Comparison of ENCODE assay signal across 26 mouse cellular contexts in genomic region chr12:119358242-119358515, GRCm38 (mm10). TPM values are rescaled to one million over a fixed set of nuclear protein-coding genes. Genes with fewer than 3 reads are reported as not detected.
DNase-seq lines count a peak whose midpoint lies in the region; ATAC-seq and TF ChIP-seq lines count a peak whose summit lies in the region.
"Had no signal": no experiment of that assay in that cellular context is flagged by ENCODE, and none has a peak within 500 bp of the region (broad histone marks: within the 10 kb centered on the region; RNA-seq: fewer than 3 reads in every experiment).

No protein-coding gene starts in this region.

- no peak overlapping the region for H3K4me2 ChIP-seq in forebrain, embryonic 11.5 days (ENCODE audit: low read depth, low read length, severe bottlenecking)
- H3K4me2 ChIP-seq in forebrain, postnatal 0 days (ENCODE audit: low read depth), result no peak overlapping the region
- H3K4me2 ChIP-seq in limb, embryonic 11.5 days (ENCODE audit: low read depth, severe bottlenecking), result no peak overlapping the region
- H3K4me2 ChIP-seq: heart, embryonic 12.5 days; limb, embryonic 13.5 days; liver, embryonic 12.5 days; neural tube, embryonic 15.5 days; stomach, embryonic 15.5 days had no signal

- no peaks in the 10 kb centered on the region for H3K36me3 ChIP-seq in forebrain, embryonic 11.5 days (ENCODE audit: control insufficient read depth, insufficient read depth, low read length)
- H3K36me3 ChIP-seq in forebrain, postnatal 0 days (ENCODE audit: insufficient read depth), result no peaks in the 10 kb centered on the region
- no peaks in the 10 kb centered on the region for H3K36me3 ChIP-seq in limb, embryonic 11.5 days (ENCODE audit: control insufficient read depth, insufficient read depth, low read length)
- H3K36me3 ChIP-seq in limb, embryonic 10.5 days, result no peaks in the 10 kb centered on the region
- no peaks in the 10 kb centered on the region for H3K36me3 ChIP-seq in embryonic facial prominence, embryonic 10.5 days (replicated peaks)
- H3K36me3 ChIP-seq: heart, embryonic 12.5 days; hindbrain, embryonic 10.5 days; limb, embryonic 13.5 days; liver, embryonic 12.5 days; neural tube, embryonic 15.5 days; stomach, embryonic 15.5 days had no signal

- WGBS in forebrain, embryonic 11.5 days, result 10% methylated on average over 1 of the region's 1 CpGs
- WGBS in forebrain, postnatal 0 days, result 28% methylated on average over 1 of the region's 1 CpGs
- WGBS in limb, embryonic 11.5 days, result 27% methylated on average over 1 of the region's 1 CpGs
- 49% methylated on average over 1 of the region's 1 CpGs for WGBS in limb, embryonic 10.5 days
- 24% methylated on average over 1 of the region's 1 CpGs for WGBS in embryonic facial prominence, embryonic 10.5 days

- no peak for TF ChIP-seq CTCF in forebrain, postnatal 0 days (IDR thresholded peaks at IDR 0.05; ENCODE audit: low read depth)

- peak; percentile 28; the same call in 1 of the 2 replicates for ATAC-seq in forebrain, embryonic 11.5 days (replicated peaks; ENCODE audit: low FRiP score)
- no peak for ATAC-seq in forebrain, postnatal 0 days
- peak; percentile 23; the same call in 1 of the 2 replicates for ATAC-seq in limb, embryonic 11.5 days (ENCODE audit: insufficient number of reproducible peaks, low FRiP score, low TSS enrichment, low read depth)
- ATAC-seq: CD4-positive, CD25-positive, alpha-beta regulatory T cell, adult 4 months; liver, embryonic 12.5 days had no signal

- H3K27me3 ChIP-seq in forebrain, embryonic 11.5 days (ENCODE audit: control insufficient read depth, insufficient read depth, low read length), result no peaks in the 10 kb centered on the region
- no peaks in the 10 kb centered on the region for H3K27me3 ChIP-seq in forebrain, postnatal 0 days (ENCODE audit: insufficient read depth, low read length)
- H3K27me3 ChIP-seq in limb, embryonic 11.5 days (ENCODE audit: control insufficient read depth, insufficient read depth, low read length), result no peaks in the 10 kb centered on the region
- H3K27me3 ChIP-seq in limb, embryonic 10.5 days (ENCODE audit: low read depth, poor library complexity, severe bottlenecking), result no peaks in the 10 kb centered on the region
- no peaks in the 10 kb centered on the region for H3K27me3 ChIP-seq in embryonic facial prominence, embryonic 10.5 days (replicated peaks; ENCODE audit: low read depth, poor library complexity, severe bottlenecking)
- H3K27me3 ChIP-seq: heart, embryonic 12.5 days; limb, embryonic 13.5 days; liver, embryonic 12.5 days; neural tube, embryonic 15.5 days; stomach, embryonic 15.5 days had no signal

- no peak overlapping the region for H3K9ac ChIP-seq in forebrain, embryonic 11.5 days (ENCODE audit: low read length)
- H3K9ac ChIP-seq in forebrain, postnatal 0 days, result no peak overlapping the region
- H3K9ac ChIP-seq in limb, embryonic 11.5 days (ENCODE audit: low read length), result no peak overlapping the region
- H3K9ac ChIP-seq: heart, embryonic 12.5 days; limb, embryonic 13.5 days; liver, embryonic 12.5 days; neural tube, embryonic 15.5 days; stomach, embryonic 15.5 days had no signal

- no peak overlapping the region for H3K4me3 ChIP-seq in forebrain, embryonic 11.5 days (ENCODE audit: low read depth, low read length)
- no peak overlapping the region for H3K4me3 ChIP-seq in forebrain, postnatal 0 days (ENCODE audit: low read depth, low read length)
- no peak overlapping the region for H3K4me3 ChIP-seq in limb, embryonic 11.5 days (ENCODE audit: low read depth, low read length)
- H3K4me3 ChIP-seq in limb, embryonic 10.5 days, result no peak overlapping the region
- H3K4me3 ChIP-seq in embryonic facial prominence, embryonic 10.5 days, result no peak overlapping the region
- H3K4me3 ChIP-seq: heart, embryonic 12.5 days; hindbrain, embryonic 10.5 days; limb, embryonic 13.5 days; liver, embryonic 12.5 days; neural tube, embryonic 15.5 days; stomach, embryonic 15.5 days had no signal

- DNase-seq in forebrain, embryonic 11.5 days (ENCODE audit: low spot score), result no peak
- DNase-seq in forebrain, postnatal 0 days, result no peak
- no peak for DNase-seq in limb, embryonic 11.5 days (ENCODE audit: low spot score)
- DNase-seq in limb, embryonic 10.5 days (ENCODE audit: low spot score), result no peak
- DNase-seq in embryonic facial prominence, embryonic 10.5 days (ENCODE audit: low spot score), result peak; percentile 9
- peak; percentile 16 for DNase-seq in hindlimb bud, embryonic 11.5 days (ENCODE audit: extremely low spot score, low read depth, low spot score)
- DNase-seq in right cerebral cortex, postnatal 14 days, result no peak
- DNase-seq: adrenal gland, postnatal 25 days; cerebellum, adult 9-10 months; gastrocnemius, postnatal 14 days; heart, adult 18-20 months; heart, postnatal 10 days; kidney, adult 2 months; kidney, postnatal 10 days; lung, adult 18-20 months; right cerebral cortex, adult 18-20 months; thymus, postnatal 36 days had no signal

- H3K4me1 ChIP-seq in forebrain, embryonic 11.5 days (replicated peaks; ENCODE audit: control insufficient read depth, insufficient read depth, low read length), result no peaks in the 10 kb centered on the region
- H3K4me1 ChIP-seq in forebrain, postnatal 0 days (ENCODE audit: insufficient read depth), result no peaks in the 10 kb centered on the region
- H3K4me1 ChIP-seq in limb, embryonic 11.5 days (ENCODE audit: control insufficient read depth, insufficient read depth, low read length), result no peaks in the 10 kb centered on the region; the same call in 1 of the 2 replicates
- H3K4me1 ChIP-seq in limb, embryonic 10.5 days, result peaks cover 8% of the 10 kb centered on the region; the same call in 1 of the 2 replicates
- 0 out of 2 replicates have a peak, but pooled peaks cover 7% of the 10 kb centered on the region for H3K4me1 ChIP-seq in embryonic facial prominence, embryonic 10.5 days
- H3K4me1 ChIP-seq: heart, embryonic 12.5 days; liver, embryonic 12.5 days; neural tube, embryonic 15.5 days; stomach, embryonic 15.5 days had no signal

- no peaks in the 10 kb centered on the region for H3K9me3 ChIP-seq in forebrain, embryonic 11.5 days (ENCODE audit: control insufficient read depth, low read length)
- H3K9me3 ChIP-seq in forebrain, postnatal 0 days (ENCODE audit: low read length), result no peaks in the 10 kb centered on the region
- H3K9me3 ChIP-seq in limb, embryonic 11.5 days (ENCODE audit: control insufficient read depth, low read length), result no peaks in the 10 kb centered on the region
- H3K9me3 ChIP-seq in limb, embryonic 10.5 days (replicated peaks), result no peaks in the 10 kb centered on the region
- no peaks in the 10 kb centered on the region for H3K9me3 ChIP-seq in embryonic facial prominence, embryonic 10.5 days
- H3K9me3 ChIP-seq: heart, embryonic 12.5 days; hindbrain, embryonic 10.5 days; limb, embryonic 13.5 days; liver, embryonic 12.5 days; neural tube, embryonic 15.5 days; stomach, embryonic 15.5 days had no signal

- no peak overlapping the region for H3K27ac ChIP-seq in forebrain, embryonic 11.5 days (ENCODE audit: low read depth, low read length)
- no peak overlapping the region for H3K27ac ChIP-seq in forebrain, postnatal 0 days (ENCODE audit: low read depth, low read length)
- H3K27ac ChIP-seq in limb, embryonic 11.5 days (replicated peaks; ENCODE audit: low read depth, low read length), result no peak overlapping the region
- H3K27ac ChIP-seq in limb, embryonic 10.5 days, result no peak overlapping the region
- no peak overlapping the region for H3K27ac ChIP-seq in embryonic facial prominence, embryonic 10.5 days (replicated peaks)
- H3K27ac ChIP-seq: hindbrain, embryonic 10.5 days; limb, embryonic 13.5 days; liver, embryonic 12.5 days; neural tube, embryonic 15.5 days; stomach, embryonic 15.5 days had no signal

RNA-seq across cellular contexts. Expression of gene Macc1, which starts 44.1 kb away (rescaled TPM):
- polyA plus RNA-seq in forebrain, embryonic 11.5 days (2014; fragmentation: Nextera tagmentation; extraction: Ambion mirVana), result 0.07 and 0.08 TPM in 2 replicates
- total RNA-seq in forebrain, postnatal 0 days (2014; rRNA removed), result 0.08 and 0.10 TPM in 2 replicates
- 0.03 TPM in 1 of 2 replicates, not detected in the other for polyA plus RNA-seq in forebrain, postnatal 0 days (2015; fragmentation: Nextera tagmentation; extraction: Ambion mirVana)
- 0.61 and 1.2 TPM in 2 replicates for polyA plus RNA-seq in limb, embryonic 11.5 days (2014; fragmentation: Nextera tagmentation; extraction: Ambion mirVana)
- 0.21 and 0.59 TPM in 2 replicates for polyA plus RNA-seq in limb, embryonic 10.5 days (2016; fragmentation: Nextera tagmentation; extraction: Ambion mirVana)
- polyA plus RNA-seq in embryonic facial prominence, embryonic 10.5 days (2016; fragmentation: Nextera tagmentation; extraction: Ambion mirVana), result 0.75 and 0.77 TPM in 2 replicates
- total RNA-seq: adrenal gland, postnatal 25 days; gastrocnemius, postnatal 14 days; heart, adult 18-20 months; heart, postnatal 10 days; layer of hippocampus, postnatal 14 days; megakaryocyte-erythroid progenitor cell, adult 5-6 weeks had no signal
- polyA plus RNA-seq: CD4-positive, CD25-positive, alpha-beta regulatory T cell, adult 4 months had no signal

Comparison
In these comparisons a context has a peak if more than half of its experiments do, and no peak if none do; other contexts are left out.
1. DNase-seq: peak in embryonic facial prominence, embryonic 10.5 days (single experiment) and hindlimb bud, embryonic 11.5 days (single experiment); none in forebrain, embryonic 11.5 days (single experiment), forebrain, postnatal 0 days (single experiment), limb, embryonic 11.5 days (single experiment), limb, embryonic 10.5 days (single experiment) and right cerebral cortex, postnatal 14 days (single experiment).